Mouse (Mus musculus) urinary bladder, postnatal 25 days (tissue): ENCODE measurements around the gene Gm14391.
"Not testable (repeated sequence)": the region's sequence is repeated elsewhere in the genome, so short reads cannot be mapped to it uniquely, and the experiment has no call there.

ENCODE experiments used
- DNase-seq: peaks from one replicate; pipeline ENCODE4 v3.0.0; 2022; ENCODE audit warnings: low spot score

Gm14391 gene

DNA sequence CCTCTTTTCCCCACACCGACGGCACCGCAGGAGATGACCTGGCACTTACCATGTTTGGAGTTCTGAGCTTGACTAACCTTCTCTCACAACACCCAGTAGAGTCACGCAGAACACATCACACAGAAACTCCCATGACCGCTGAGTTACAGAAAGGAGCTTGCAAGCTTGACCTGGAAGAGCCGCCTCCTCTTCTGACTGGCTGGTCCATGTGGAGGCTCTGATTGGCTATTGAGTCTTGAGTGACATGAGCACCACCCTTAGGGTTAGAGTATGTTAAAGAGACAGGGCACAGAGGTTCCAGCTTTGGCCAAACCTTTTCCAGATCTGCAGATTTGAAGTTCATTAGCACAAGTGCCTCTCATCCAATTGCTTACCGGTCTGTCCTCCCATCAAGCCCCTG lies at the start of gene Gm14391:
Gene Gm14391, minus strand, starts transcription at position 186 of the 400 bp plus-strand sequence.
- not testable (repeated sequence) for DNase-seq

DNA sequence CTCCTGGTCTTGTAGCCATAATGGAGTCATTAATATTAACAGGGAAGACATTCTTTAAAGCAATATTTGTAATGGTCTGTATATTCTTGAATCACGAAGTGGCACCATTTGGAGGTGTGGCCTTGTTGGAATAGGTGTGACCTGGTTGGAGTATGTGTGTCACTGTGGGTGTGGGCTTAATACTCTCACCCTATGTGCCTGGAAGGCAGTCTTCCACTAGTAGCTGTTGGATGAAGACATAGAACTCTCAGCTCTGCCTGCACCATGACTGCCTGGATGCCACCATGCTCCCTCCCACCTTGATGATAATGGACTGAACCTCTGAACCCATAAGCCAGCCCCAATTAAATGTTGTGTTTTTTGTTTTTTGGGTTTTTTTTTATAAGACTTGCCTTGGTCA lies 27.7 kb downstream of the Gm14391 start:
- not testable (repeated sequence) for DNase-seq

DNA sequence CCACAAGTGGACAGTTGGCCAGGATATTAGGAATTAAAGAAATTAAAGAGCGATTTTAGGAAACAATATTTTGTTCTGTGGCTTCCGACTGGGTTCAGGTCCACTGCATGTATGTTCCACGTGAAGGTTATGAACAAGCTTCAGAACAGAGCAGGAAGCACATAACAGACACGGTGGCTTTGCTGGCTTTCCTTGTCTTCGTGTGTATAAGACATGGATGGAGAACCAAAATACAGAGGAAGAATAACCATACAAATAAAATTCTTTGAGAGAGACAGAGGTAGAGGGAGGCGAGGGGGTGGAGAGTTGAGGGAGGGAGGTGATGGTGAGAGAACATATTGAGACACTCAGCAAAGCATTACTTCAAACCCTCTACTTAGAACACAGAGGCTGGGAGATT lies 30.4 kb downstream of the Gm14391 start:
- no peak for DNase-seq

DNA sequence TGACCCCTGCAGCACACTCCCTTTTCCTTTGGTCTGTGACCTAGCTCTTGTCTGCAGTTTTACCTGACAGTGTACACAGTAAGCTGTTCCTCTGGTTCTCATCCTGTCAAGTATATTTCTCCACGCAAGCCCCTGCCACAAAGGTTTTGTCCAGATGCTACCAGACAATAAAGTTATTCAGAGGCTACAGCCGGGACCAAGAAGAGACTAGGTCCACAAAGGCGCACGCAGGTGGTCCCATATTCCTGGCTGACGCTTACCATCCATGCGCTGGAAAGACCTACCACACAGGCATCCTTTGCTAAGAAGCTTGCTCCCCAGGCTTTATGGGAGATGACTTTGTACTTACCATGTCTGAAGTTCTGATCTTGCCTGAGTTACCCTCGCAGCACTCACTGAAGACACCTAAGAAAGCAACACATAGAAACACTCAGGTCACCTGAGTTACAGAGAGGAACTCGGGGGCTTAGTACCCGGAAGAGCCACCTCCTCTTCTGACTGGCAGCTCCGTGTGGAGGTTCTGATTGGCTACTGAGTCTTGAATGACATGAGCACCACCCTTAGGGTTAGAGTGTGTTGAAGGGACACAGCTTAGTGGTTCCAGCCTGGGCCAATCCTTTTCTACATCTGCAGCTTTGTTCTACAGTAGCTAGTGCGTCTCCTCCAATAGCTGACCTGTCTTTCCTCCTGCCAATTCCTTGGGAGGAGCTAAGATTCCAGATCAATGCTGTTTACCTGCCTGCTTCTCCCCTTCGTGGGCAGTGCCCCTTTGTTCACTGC lies 31.1 kb downstream of the Gm14391 start, which contains the start of gene Gm14443:
Gene Gm14443, minus strand, starts transcription at position 471 of the 780 bp plus-strand sequence.
- not testable (repeated sequence) for DNase-seq

DNA sequence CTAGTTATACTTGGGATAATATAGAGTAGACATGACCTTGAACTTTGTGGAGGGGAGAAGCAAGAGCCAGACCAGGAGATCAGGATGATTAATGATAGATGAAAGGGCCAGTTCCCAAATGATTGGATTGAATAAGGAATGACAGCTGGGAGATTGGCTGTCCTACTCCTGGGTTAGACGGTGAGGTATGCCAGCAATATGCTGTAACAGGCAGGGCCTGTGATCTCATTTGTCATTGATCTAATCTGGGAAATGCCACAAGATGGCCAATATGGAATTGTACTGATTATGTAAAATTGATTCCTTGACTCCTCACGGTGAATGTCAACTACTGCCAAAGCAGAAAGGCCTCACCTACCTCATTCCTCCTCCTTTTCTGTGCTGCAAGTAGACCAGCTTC lies 32.7 kb downstream of the Gm14391 start:
- not testable (repeated sequence) for DNase-seq

DNA sequence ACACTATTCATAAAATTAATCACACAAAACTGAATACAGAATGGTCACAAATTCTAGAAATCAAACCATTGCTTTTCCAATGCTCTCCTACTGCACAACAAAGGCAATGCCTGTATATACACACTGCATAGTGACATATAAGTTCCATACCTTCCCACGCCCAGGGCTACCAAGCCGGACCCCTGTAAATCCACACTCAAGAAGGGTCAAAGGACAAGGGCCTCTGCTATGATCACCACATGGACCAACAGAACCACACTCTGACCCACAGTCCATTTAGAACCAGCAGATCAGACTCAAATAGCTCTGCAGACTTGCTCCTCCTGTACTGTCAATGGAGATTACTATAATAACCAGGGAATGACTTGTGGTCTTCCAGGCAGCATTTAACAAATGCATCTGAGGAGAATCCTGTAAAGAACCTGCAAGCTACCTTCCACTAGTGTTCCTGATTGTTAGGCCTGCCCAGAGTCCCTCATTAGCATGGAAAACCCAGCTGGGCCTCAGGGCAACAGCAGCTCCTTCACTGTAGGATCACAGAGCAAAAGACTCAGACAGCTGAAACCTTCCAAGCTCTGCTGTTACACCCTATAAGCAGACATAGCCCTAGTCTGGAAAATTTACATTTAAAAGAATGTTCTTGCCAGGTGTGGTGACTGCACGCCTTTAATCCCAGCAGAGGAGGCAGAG lies 33.7 kb downstream of the Gm14391 start:
- DNase-seq, result not testable (repeated sequence)

DNA sequence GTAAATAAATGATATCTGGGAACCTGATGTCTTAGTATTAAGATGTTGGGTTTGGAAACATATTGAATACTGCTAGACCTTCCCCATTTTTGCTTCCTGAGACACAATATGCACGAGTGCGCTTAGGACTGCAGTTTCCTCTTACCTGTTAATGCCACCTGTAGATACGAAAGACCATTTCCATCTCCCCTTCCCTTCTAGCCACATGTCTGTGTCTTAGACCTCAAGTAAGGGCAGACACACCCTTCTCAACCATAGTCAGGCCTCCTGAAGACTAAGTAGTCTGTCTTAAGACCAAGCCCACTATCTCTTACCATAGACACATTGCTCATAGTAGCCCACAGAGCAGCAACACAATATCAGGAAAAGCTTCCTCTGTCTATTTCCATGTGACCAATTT lies 34.6 kb downstream of the Gm14391 start:
- no peak for DNase-seq

DNA sequence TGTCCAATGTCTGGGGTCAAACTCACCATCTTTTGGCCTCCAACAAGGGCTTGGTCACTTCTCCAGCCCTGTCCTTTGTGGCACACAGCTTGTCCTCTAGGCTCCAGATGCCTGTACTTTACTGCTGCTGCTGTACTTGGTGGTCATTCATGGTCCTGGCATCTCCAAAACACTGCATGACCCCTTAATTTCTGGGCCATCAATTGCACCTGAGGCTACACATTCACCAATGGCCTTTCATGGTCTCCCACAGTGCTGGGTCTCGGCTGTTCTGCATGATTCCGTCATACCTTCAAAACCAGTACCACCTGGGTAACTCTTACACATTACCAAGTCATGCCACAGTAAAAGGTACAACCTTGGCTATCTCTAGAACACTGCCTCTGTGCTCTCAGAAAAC lies 39.8 kb downstream of the Gm14391 start:
- DNase-seq, result not testable (repeated sequence)

DNA sequence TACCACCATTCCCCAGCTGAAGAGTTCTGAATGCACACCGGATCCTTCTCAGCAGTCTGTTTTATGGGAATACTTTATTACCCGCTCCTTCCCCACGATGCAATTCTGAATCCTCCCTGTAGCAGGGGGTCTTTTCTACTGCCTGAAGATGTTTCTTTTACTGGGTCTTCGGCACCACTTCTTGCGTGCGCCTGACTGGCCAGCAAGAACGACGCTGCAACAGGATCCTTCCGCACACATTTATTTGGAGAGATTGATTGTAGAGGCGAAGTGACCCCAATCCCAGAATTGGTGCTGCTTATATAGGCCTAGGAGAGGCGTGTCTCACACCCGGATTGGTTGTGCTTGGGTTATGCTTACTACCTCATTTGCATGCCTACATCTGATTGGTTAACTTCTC lies 41.6 kb downstream of the Gm14391 start:
- DNase-seq, result not testable (repeated sequence)

DNA sequence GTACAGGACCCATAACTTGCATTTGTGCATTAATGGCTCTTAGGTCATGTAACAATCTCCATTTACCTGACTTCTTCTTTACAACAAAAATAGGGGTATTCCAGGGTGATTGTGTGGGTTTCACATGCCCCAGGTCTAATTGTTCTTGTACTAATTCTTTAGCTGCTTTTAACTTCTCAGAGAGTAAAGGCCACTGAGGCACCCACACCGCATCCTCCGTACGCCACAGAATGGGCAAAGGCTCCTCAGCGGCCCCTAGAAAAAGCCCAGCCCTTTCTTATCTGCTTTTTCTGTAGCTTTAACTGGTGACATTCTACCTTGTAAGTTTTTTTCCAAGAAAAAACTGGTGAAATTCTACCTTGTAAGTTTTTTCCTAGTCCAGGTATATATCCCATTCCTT lies 45.3 kb downstream of the Gm14391 start:
- not testable (repeated sequence) for DNase-seq

DNA sequence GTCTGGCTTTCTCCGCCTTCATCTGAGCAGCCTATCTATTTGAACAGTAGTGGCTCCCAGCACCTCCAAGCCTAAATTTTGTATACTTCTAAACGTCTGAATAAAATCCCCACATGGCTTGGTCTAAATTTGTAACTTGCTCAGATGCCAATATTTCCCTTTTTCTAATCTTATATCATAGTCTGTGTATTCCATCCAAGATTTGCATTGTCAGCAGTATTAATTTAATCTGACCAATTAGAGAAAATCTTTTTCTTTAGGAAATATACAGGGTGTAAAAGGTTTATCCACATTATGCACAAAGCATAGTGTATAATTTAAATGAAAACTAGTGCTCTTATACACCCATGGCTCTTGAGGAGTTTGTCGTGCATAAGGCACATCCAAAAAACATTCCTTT lies 48.1 kb downstream of the Gm14391 start:
- DNase-seq, result no peak

DNA sequence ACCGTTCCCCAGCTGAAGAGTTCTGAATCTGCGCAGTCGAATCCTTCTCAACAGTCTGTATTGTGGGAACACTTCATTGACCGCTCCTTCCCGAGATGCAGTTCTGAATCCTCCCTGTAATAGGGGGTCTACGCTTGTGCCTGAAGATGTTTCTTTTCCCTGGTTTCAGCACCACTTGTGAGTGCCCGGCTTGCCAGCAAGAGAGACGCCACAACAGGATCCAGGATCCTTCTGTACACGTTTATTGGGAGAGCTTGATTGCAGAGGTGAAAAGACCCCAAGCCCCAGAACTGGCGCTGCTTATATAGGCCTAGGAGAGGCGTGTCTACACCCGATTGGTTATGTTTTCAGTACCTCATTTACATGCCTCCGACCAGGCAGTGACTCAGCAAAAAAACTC lies 50.0 kb downstream of the Gm14391 start:
- DNase-seq, result no peak

DNA sequence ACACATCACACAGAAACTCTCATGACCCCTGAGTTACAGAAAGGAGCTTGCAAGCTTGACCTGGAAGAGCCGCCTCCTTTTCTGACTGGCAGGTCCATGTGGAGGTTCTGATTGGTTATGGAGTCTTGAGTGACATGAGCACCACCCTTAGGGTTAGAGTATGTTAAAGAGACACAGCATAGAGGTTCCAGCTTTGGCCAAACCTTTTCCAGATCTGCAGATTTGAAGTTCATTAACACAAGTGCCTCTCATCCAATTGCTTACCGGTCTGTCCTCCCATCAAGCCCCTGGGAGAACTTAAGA lies 64.8 kb downstream of the Gm14391 start, which contains the start of gene Gm14399:
Gene Gm14399, minus strand, starts transcription at position 20 of the 303 bp plus-strand sequence.
- DNase-seq, result not testable (repeated sequence)

DNA sequence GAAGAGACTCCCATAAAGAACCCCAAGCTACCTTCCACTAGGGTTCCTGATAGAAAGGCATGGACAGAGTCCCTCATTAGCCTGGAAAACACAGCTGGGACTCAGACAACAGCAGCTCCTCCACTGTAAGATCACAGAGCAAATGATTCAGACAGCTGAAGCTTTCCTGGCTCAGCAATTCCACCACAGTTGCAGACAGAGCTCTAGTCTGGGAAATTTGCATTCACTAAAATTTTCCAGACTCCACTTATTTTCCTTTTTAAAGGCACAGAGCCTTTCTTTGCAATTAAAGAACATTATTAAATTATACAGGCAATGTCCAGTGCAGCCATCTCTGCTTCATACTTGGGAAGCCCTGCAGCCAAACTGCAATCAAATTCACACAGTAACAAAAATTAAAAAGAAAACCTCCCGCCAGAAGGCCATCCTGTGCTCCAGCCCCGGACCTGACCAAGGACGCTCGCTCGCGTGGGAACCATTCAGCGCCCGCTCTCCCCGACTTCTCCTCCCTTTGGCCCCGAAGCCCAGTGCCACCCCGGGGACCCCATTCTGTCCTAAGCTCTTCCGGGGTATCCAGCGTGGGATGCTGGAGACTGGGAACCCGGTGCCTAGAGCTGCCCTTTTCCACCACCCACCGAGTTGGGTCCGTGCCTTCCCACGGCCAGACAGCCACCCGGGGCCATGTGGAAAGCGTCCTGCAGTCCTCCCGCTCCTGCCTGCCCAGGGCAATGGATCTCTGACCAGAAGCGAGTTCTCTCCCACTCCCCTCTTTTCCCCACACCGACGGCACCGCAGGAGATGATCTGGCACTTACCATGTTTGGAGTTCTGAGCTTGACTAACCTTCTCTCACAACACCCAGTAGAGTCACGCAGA lies 65.4 kb downstream of the Gm14391 start:
- not testable (repeated sequence) for DNase-seq
